Mouse (Mus musculus) CH12.LX (cell line): Measurements from ENCODE around the gene Selenos. TPM values are rescaled to one million over a fixed set of nuclear protein-coding genes. Genes with fewer than 3 reads are reported as not detected.
A peak's percentile ranks its signal among the peaks of the same experiment; 100 is the strongest.

Source experiments
- DNase-seq: peaks from one replicate; pipeline ENCODE4 v3.0.0-alpha.2; 2013; ENCODE audit errors: extremely low read depth
- H3K27ac ChIP-seq: 2 replicates; pipeline ENCODE4 v1.5.1; 2012; ENCODE audit warnings: low read depth, mild to moderate bottlenecking, control low read depth, moderate library complexity; ENCODE audit not compliant: insufficient read depth
- H3K27me3 ChIP-seq: replicated peaks from 2 replicates; pipeline ENCODE3; 2012; ENCODE audit warnings: inconsistent platforms
- H3K36me3 ChIP-seq, 2 experiments: replicated peaks in 1 of 2; 2 replicates each; pipeline versions ENCODE3 to v1.6.1; 2012; ENCODE audit warnings: inconsistent platforms in 1 of 2, low read length in 1 of 2, mild to moderate bottlenecking in 1 of 2, mixed read lengths in 1 of 2, moderate library complexity in 1 of 2; ENCODE audit not compliant: control insufficient read depth in 1 of 2, insufficient read depth in 1 of 2
- H3K4me1 ChIP-seq, 2 experiments: 2 replicates each; pipeline ENCODE4 v1.6.1; 2012; ENCODE audit warnings: inconsistent platforms in 1 of 2, moderate library complexity in 1 of 2; ENCODE audit not compliant: insufficient read depth in 2 of 2, control insufficient read depth in 1 of 2
- H3K4me2 ChIP-seq: 2 replicates; pipeline ENCODE4 v1.6.1; 2012; ENCODE audit warnings: low read depth, mild to moderate bottlenecking, control low read depth; ENCODE audit not compliant: poor library complexity, insufficient read depth, severe bottlenecking
- H3K4me3 ChIP-seq, 3 experiments: fragments of 150-350 bp in 1 of 3; sonication (generic) in 1 of 3; replicated peaks in 1 of 3; 2 replicates each; pipeline versions ENCODE3 to v1.5.1; 2011 to 2012; ENCODE audit warnings: low read depth in 2 of 3, low read length in 2 of 3, mild to moderate bottlenecking in 2 of 3, moderate library complexity in 2 of 3, control low read depth in 1 of 3, improper control_type of control experiment in 1 of 3, inconsistent platforms in 1 of 3, mixed read lengths in 1 of 3; ENCODE audit not compliant: poor library complexity in 1 of 3
- H3K79me2 ChIP-seq: replicated peaks from 2 replicates; pipeline ENCODE4 v1.6.1; 2012; ENCODE audit warnings: mild to moderate bottlenecking, moderate library complexity; ENCODE audit not compliant: control insufficient read depth, poor library complexity, insufficient read depth, severe bottlenecking; ENCODE audit errors: extremely low read depth
- H3K9ac ChIP-seq: 2 replicates; pipeline ENCODE4 v1.6.1; 2012; ENCODE audit warnings: low read depth, mild to moderate bottlenecking, control low read depth, moderate library complexity; ENCODE audit not compliant: insufficient read depth
- H3K9me3 ChIP-seq: replicated peaks from 2 replicates; pipeline ENCODE3; 2012; ENCODE audit warnings: low read length, inconsistent platforms, mixed read lengths
- BHLHE40 ChIP-seq: IDR thresholded peaks from 2 replicates; pipeline ENCODE4 v1.6.1; 2011; ENCODE audit warnings: mild to moderate bottlenecking, low read depth, low read length, improper control_type of control experiment
- CHD1 ChIP-seq: IDR thresholded peaks from 2 replicates; pipeline ENCODE4 v1.6.1; 2012; ENCODE audit warnings: low read depth, low read length, improper control_type of control experiment, inconsistent platforms
- CHD2 ChIP-seq: IDR thresholded peaks from 2 replicates; pipeline ENCODE4 v1.6.1; 2011; ENCODE audit warnings: low read length, improper control_type of control experiment
- CTCF ChIP-seq, 2 experiments: IDR thresholded peaks in 1 of 2; conservative IDR thresholded peaks in 1 of 2; 2 replicates each; pipeline ENCODE4 v1.5.1; 2011 to 2012; ENCODE audit warnings: low read depth in 2 of 2, low read length in 2 of 2, improper control_type of control experiment in 1 of 2, inconsistent platforms in 1 of 2, mild to moderate bottlenecking in 1 of 2, moderate library complexity in 1 of 2
- EP300 ChIP-seq: IDR thresholded peaks from 2 replicates; pipeline ENCODE4 v1.6.1; 2011; ENCODE audit warnings: low read length, improper control_type of control experiment
- JUN ChIP-seq: IDR thresholded peaks from 2 replicates; pipeline ENCODE4 v1.6.1; 2011; ENCODE audit warnings: low read depth, mild to moderate bottlenecking, low read length, improper control_type of control experiment, moderate library complexity; ENCODE audit not compliant: insufficient read depth
- JUND ChIP-seq: conservative IDR thresholded peaks from 2 replicates; pipeline ENCODE4 v1.6.1; 2011; ENCODE audit warnings: low read depth, low read length, improper control_type of control experiment
- NRF1 ChIP-seq: IDR thresholded peaks from 2 replicates; pipeline ENCODE4 v1.6.1; 2014; ENCODE audit warnings: low read depth, mild to moderate bottlenecking, inconsistent platforms, low read length, improper control_type of control experiment, moderate library complexity
- POLR2A ChIP-seq: IDR thresholded peaks from 2 replicates; pipeline ENCODE4 v1.6.1; 2011; ENCODE audit warnings: low read depth, mild to moderate bottlenecking, improper control_type of control experiment, low read length
- POLR2AphosphoS2 ChIP-seq: IDR thresholded peaks from 2 replicates; pipeline ENCODE4 v1.6.1; 2011; ENCODE audit warnings: low read depth, low read length, improper control_type of control experiment
- RAD21 ChIP-seq: IDR thresholded peaks from 2 replicates; pipeline ENCODE4 v1.6.1; 2011; ENCODE audit warnings: low read depth, mild to moderate bottlenecking, low read length, improper control_type of control experiment, moderate library complexity
- RCOR1 ChIP-seq: conservative IDR thresholded peaks from 2 replicates; pipeline ENCODE4 v1.6.1; 2012; ENCODE audit warnings: low read depth, mild to moderate bottlenecking, inconsistent platforms, low read length, improper control_type of control experiment
- TCF12 ChIP-seq: IDR thresholded peaks from 2 replicates; pipeline ENCODE4 v1.6.1; 2014; ENCODE audit warnings: low read depth, mild to moderate bottlenecking, inconsistent platforms, low read length, improper control_type of control experiment
- UBTF ChIP-seq: IDR thresholded peaks from 2 replicates; pipeline ENCODE4 v1.6.1; 2012; ENCODE audit warnings: low read depth, mild to moderate bottlenecking, inconsistent platforms, low read length, improper control_type of control experiment, moderate library complexity
- ZC3H11A ChIP-seq: IDR thresholded peaks from 2 replicates; pipeline ENCODE4 v1.6.1; 2012; ENCODE audit warnings: low read depth, mild to moderate bottlenecking, inconsistent platforms, low read length, improper control_type of control experiment
- ZKSCAN1 ChIP-seq: IDR thresholded peaks from 2 replicates; pipeline ENCODE4 v1.6.1; 2012; ENCODE audit warnings: low read depth, inconsistent platforms, low read length, improper control_type of control experiment, borderline replicate concordance
- dilution Hi-C: fragments of 300-500 bp; cut with MboI; formaldehyde crosslinking; loops from 2 replicates; pipeline ENCODE4 v1.14.3; 2020; ENCODE audit warnings: low sequenced_read_pairs; ENCODE audit not compliant: extremely low pct_unique_long_range_greater_than_20kb, extremely low pct_ligation_motif_present
- in situ Hi-C: fragments of 300-500 bp; cut with MboI; formaldehyde crosslinking; loops from 3 replicates; pipeline ENCODE4 v1.14.3; 2019; ENCODE audit warnings: low sequenced_read_pairs, low pct_ligation_motif_present, low pct_unique_long_range_greater_than_20kb, mixed read lengths
- polyA plus RNA-seq: library from polyadenylated mRNA; unstranded; fragments of >175 nt; gene quantifications from 2 replicates; pipeline ENCODE4 v1.2.1, GENCODE M21; 2012; ENCODE audit warnings: low read depth; ENCODE audit not compliant: insufficient read length
- total RNA-seq, 2 experiments: library from RNA; depleted of rRNA; stranded (reverse); fragments of 300-350 nt in 1 of 2; fragments of >200 nt in 1 of 2; gene quantifications; 2 replicates each; pipeline ENCODE4 v1.2.3; 2012 to 2014

Gene Selenos
- total and polyA plus RNA-seq, 3 experiments, result 75.0 to 112 (median 101) TPM

DNA sequence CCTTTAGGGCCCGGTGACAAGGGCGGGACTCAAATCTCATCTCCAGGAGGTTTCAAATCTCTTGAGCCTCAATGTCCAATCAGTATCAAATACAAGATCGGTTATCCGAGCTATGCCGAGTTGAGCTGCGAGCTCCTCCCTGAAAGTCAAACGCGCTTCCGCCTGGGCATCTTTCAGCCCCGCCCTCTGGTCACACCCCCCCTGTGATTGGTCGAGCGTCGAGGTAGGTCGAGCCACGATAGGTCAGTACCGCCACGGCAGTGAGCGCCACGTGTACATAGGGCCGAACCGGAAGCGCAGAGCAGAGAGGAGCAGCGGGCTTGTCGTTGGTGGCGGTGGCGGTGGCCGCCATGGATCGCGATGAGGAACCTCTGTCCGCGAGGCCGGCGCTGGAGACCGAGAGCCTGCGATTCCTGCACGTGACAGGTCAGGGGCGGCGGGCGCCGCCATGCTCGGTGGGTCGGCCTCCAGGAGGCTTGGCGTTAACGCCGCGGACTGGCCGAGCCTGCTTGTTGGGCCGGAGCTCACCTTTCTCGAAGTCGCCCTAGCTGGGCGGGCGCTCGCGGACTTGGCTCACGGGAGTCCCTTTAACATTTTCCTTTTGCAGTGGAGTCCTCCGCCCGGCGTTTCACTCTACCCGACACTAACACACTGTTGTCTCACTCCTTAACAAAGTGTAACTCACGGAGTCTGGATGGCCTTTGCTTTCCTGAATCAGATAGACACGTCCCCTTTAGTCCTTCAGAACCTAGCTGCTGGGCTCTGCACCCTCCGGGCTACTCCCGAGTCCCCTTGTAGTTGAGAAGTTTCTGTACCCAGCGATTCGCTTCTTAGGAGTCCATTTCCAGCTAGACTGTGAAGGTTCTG is at the start of gene Selenos (continued):
- TF ChIP-seq TCF12, result peak; percentile 92

DNA sequence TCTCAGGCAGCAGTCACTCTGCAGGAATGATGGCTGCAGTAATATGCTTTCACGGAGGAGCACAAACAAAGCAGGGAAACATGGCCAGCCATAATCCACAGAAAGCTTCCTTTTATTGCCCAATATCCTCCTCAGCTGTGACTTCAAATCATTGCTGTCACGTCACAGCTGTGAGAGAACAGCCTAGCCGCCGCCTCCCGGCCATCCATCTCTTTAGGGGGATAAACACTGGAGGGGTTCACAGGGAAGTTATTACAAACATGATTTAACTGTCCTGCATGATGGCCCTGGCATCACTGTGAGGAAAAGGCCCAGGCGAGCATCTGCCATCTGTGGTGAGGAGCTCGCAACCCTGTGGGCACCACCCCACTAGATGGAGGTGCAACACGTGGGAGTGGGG is 42.6 kb upstream of the Selenos start:
- DNase-seq, result no peak
- H3K9me3 ChIP-seq, result peaks cover 17% of the 10 kb centered on the region
- dilution Hi-C loops (no loop called here), in situ Hi-C loops (no loop called here)
- TF ChIP-seq CTCF (conservative IDR thresholded peaks at IDR 0.05 in 1 of 2, IDR thresholded peaks at IDR 0.05 in 1 of 2; ENCODE audit: low read depth in 2 of 2, low read length in 2 of 2) (no peak), POLR2AphosphoS2 (no peak), CHD1 (no peak), CHD2 (no peak), JUND (no peak), TCF12 (no peak)
- H3K36me3 ChIP-seq, result no peaks in the 10 kb centered on the region
- H3K27ac ChIP-seq, result no peak overlapping the region
- no peaks in the 10 kb centered on the region for H3K79me2 ChIP-seq
- no peak overlapping the region for H3K4me3 ChIP-seq
- no peak overlapping the region for H3K9ac ChIP-seq
- H3K4me2 ChIP-seq, result no peak overlapping the region
- H3K27me3 ChIP-seq, result peaks cover 86% of the 10 kb centered on the region
- no peaks in the 10 kb centered on the region for H3K4me1 ChIP-seq

DNA sequence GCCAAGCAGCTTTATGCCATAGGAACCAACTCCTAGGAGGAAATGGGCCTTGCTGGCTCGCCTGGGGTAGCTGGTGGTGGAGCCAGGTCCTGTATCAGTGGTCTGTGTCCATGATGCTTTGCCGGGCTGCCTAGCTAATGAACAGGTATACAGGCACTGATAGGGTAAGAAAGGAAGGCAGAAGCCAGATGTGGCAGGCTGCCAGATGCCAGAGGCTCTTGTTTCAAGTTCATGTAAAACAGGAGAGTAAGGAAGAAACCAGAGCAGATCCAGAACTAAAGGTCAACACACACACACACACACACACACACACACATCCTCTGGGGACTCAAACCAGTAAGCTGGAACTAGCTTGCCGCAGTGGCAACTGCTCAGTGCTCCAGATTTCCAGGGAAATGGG is 41.2 kb upstream of the Selenos start:
- Histone ChIP-seq H3K4me1 (no peaks in the 10 kb centered on the region), H3K27me3 (peaks cover 82% of the 10 kb centered on the region), H3K79me2 (no peaks in the 10 kb centered on the region), H3K36me3 (no peaks in the 10 kb centered on the region), H3K9me3 (peaks cover 19% of the 10 kb centered on the region), H3K4me2 (no peak overlapping the region), H3K27ac (no peak overlapping the region), H3K4me3 (no peak overlapping the region), H3K9ac (no peak overlapping the region)
- DNase-seq, result no peak
- in situ Hi-C loops, result no loop called here
- dilution Hi-C loops, result no loop called here
- no peak for TF ChIP-seq EP300
- no peak for TF ChIP-seq JUN
- TF ChIP-seq RAD21, result no peak
- TF ChIP-seq RCOR1, result no peak
- no peak for TF ChIP-seq BHLHE40
- no peak for TF ChIP-seq ZKSCAN1
- TF ChIP-seq POLR2A, result no peak
- TF ChIP-seq ZC3H11A, result no peak
- TF ChIP-seq UBTF, result no peak
- TF ChIP-seq NRF1, result no peak
